Mouse (Mus musculus) bone marrow, adult 2 months (tissue): Measurements from ENCODE around the gene Brpf1. TPM values are rescaled to one million over a fixed set of nuclear protein-coding genes. Genes with fewer than 3 reads are reported as not detected.

Experiments
- H3K27ac ChIP-seq: fragments of 200-500 bp; 2 replicates; pipeline ENCODE4 v1.5.1; 2012; ENCODE audit warnings: low read depth, mild to moderate bottlenecking, control low read depth, inconsistent platforms, low read length; ENCODE audit not compliant: control insufficient read depth, poor library complexity, insufficient read depth
- H3K4me1 ChIP-seq: fragments of 200-500 bp; 2 replicates; pipeline ENCODE4 v1.6.1; 2011; ENCODE audit warnings: low read length; ENCODE audit not compliant: control insufficient read depth, insufficient read depth
- H3K4me3 ChIP-seq: fragments of 200-500 bp; replicated peaks from 2 replicates; pipeline ENCODE3; 2011; ENCODE audit warnings: mild to moderate bottlenecking, low read depth, low read length, control low read depth; ENCODE audit not compliant: control insufficient read depth
- CTCF ChIP-seq: fragments of 200-500 bp; IDR thresholded peaks from 2 replicates; pipeline ENCODE4 v1.5.1; 2011; ENCODE audit warnings: low read length, control low read depth; ENCODE audit not compliant: control insufficient read depth, insufficient read depth
- POLR2A ChIP-seq: fragments of 200-500 bp; IDR thresholded peaks from 2 replicates; pipeline ENCODE4 v1.6.1; 2011; ENCODE audit warnings: low read depth, mild to moderate bottlenecking, control low read depth, low read length, borderline replicate concordance; ENCODE audit not compliant: control insufficient read depth
- WGBS: fragments of 180-500 bp; shearing (Covaris S2); methylation state at CpG from one replicate; pipeline ENCODE4 v1.1.7; 2018; 5-methylcytosine and 5-hydroxymethylcytosine counted together
- polyA plus RNA-seq: library from polyadenylated mRNA; stranded (reverse); fragments of >200 nt; gene quantifications from 2 replicates; pipeline ENCODE4 v1.2.4, GENCODE M21; 2011; ENCODE audit warnings: low replicate concordance; ENCODE audit not compliant: missing spikeins, insufficient read depth, insufficient read length

Brpf1 gene
- polyA plus RNA-seq, result 27.5 and 38.2 TPM in 2 replicates

- TF ChIP-seq CTCF (no peak), POLR2A (peak; percentile 29; the same call in 1 of the 2 replicates)
- under 1% methylated on average over 32 of the region's 32 CpGs for WGBS
- H3K4me1 ChIP-seq, result no peaks in the 10 kb centered on the region; the same call in 1 of the 2 replicates
Observed at GRCm38 (mm10) chr6:113306986-113307349, at the start of gene Brpf1. Brpf1 (plus strand) TSS chr6:113307137.

GRCm38 (mm10) chr6:113261174-113261858 is 45.6 kb upstream of the Brpf1 start:
- 53% methylated on average over 8 of the region's 8 CpGs for WGBS
- Histone ChIP-seq H3K4me1 (no peaks in the 10 kb centered on the region), H3K27ac (peak overlapping the region; percentile 73), H3K4me3 (no peak overlapping the region)
- TF ChIP-seq POLR2A, result no peak

More at GRCm38 (mm10) chr6:113306986-113307349, at the start of gene Brpf1:
- H3K27ac ChIP-seq, result peak within 1 kb of the TSS; percentile 99
- peak within 1 kb of the TSS; percentile 80 for H3K4me3 ChIP-seq

GRCm38 (mm10) chr6:113263531-113263930 is 43.4 kb upstream of the Brpf1 start:
- Histone ChIP-seq H3K27ac (no peak overlapping the region), H3K4me3 (no peak overlapping the region), H3K4me1 (no peaks in the 10 kb centered on the region)
- WGBS, result 87% methylated on average over 6 of the region's 6 CpGs
- TF ChIP-seq POLR2A, result no peak
- TF ChIP-seq CTCF, result no peak

DNA sequence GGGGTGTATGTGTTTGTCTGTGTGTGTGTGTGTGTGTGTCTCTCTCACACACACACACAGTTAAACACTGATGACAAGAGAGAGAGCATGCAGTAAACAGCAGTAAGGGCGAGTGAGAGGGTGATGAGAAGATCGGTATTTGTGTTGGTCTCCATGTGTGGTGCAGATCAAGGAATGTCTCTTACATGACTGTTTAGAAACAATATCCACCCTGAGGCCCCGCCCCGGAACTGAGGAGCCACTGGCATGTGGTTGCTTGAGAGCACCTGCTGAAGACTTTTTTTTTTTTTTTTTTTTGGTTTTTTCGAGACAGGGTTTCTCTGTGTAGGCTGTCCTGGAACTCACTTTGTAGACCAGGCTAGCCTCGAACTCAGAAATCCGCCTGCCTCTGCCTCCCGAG is 42.5 kb upstream of the Brpf1 start:
- H3K27ac ChIP-seq, result no peak overlapping the region
- TF ChIP-seq CTCF (no peak), POLR2A (no peak)
- no peak overlapping the region for H3K4me3 ChIP-seq
- 84% methylated on average over 8 of the region's 8 CpGs for WGBS
- no peaks in the 10 kb centered on the region for H3K4me1 ChIP-seq

DNA sequence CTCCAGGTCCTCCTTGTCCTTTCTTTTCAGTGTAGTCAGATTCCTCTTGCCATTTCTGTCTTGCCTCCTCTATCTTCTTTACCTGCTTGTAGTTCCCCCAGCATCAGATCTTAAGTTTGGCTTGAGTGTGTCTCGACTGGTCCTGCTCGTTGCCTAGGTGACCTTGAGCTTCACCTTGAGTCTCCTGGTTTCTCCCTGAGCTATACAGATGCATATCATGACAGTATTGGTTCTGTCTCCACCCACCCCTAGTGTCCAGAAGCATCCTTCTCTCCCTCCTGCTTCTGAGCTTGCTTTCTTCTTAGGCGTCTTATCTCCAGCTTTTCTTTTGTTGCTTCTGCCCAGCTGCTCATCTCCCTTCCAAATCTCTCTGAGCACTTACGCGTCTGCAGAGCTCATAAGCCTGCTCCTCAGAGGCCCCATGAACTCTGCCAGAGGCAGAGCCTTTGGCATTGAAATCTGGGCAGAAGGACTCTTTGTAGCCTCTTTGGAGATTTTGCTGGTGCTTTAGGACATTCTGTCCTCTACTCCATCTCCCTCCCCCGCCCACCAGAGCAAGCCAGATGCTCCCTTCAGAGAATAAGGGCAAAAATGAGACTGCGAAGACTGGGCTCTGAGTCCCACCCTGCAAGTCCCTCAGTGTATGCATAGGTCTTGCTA is 39.8 kb upstream of the Brpf1 start:
- WGBS, result 84% methylated on average over 7 of the region's 7 CpGs
- TF ChIP-seq POLR2A, result no peak
- TF ChIP-seq CTCF, result no peak
- Histone ChIP-seq H3K27ac (no peak overlapping the region), H3K4me1 (no peaks in the 10 kb centered on the region), H3K4me3 (no peak overlapping the region)

DNA sequence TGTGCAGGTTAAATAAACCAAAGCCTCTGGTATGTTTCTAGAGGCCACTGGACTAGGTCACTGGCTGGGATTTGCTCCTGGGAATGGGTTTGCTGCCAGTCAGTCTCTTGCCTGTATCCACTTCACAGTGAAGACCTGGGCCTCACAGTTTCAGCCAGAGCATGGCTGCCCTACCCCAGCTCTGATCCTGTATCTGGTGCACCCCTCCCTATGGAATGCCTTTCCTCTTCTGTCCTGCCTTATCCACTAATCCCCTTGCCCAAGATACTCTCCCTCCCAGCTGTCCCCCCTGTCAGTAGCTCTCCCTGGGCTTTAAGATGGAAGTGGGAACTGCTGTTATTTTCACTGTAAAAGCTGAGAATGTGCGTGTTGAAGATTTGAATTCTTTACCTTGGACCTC is 38.9 kb upstream of the Brpf1 start:
- 93% methylated on average over 1 of the region's 1 CpGs for WGBS
- H3K4me1 ChIP-seq, result no peaks in the 10 kb centered on the region
- H3K4me3 ChIP-seq, result no peak overlapping the region
- no peak overlapping the region for H3K27ac ChIP-seq
- no peak for TF ChIP-seq CTCF
- no peak for TF ChIP-seq POLR2A

DNA sequence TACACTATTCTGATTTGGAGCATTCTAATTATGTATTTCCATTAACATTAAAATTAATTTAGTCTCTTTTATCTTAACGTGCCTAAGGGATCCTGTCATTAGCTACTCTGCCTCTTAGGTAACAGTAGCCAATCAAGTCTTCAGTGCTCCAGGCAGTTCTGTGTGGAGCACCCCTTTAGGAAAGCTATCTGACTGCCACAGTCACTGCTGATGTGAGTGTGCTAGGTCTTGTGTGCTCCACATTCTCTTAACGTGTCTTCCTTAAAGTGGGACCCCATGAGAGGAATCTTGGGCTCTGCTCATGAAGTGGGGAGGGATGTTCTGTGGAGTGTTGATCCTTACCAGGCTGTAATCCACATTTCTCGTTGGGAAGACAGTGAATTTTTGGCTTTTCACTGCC is 34.6 kb upstream of the Brpf1 start:
- H3K4me3 ChIP-seq, result no peak overlapping the region
- 77% methylated on average over 3 of the region's 3 CpGs for WGBS

GRCm38 (mm10) chr6:113276846-113277245 is 30.1 kb upstream of the Brpf1 start:
- WGBS, result 86% methylated on average over 4 of the region's 4 CpGs
- no peak overlapping the region for H3K4me3 ChIP-seq
- H3K4me1 ChIP-seq, result no peaks in the 10 kb centered on the region
- no peak overlapping the region for H3K27ac ChIP-seq
- TF ChIP-seq CTCF (no peak), POLR2A (no peak)

More for the DNA sequence above, 34.6 kb upstream of the Brpf1 start:
- TF ChIP-seq CTCF (no peak), POLR2A (no peak)
- Histone ChIP-seq H3K27ac (no peak overlapping the region), H3K4me1 (no peaks in the 10 kb centered on the region)
